Mouse (Mus musculus): ENCODE data around the gene Kcnh4. TPM values are rescaled to one million over a fixed set of nuclear protein-coding genes. Genes with fewer than 3 reads are reported as not detected.

Gene Kcnh4
- total and polyA plus RNA-seq, 2 experiments from 2014 or later = 4.2 to 12.9 TPM

GRCm38 (mm10) chr11:100701301-100701700, 58.4 kb downstream of the Kcnh4 start:
- TF ChIP-seq CTCF (IDR thresholded peaks at IDR 0.05; ENCODE audit: low read depth) = no peak
- Histone ChIP-seq H3K4me2 (ENCODE audit: low read depth, low read length) (peak overlapping the region; percentile 39), H3K4me3 (ENCODE audit: low read length) (no peak overlapping the region), H3K9me3 (ENCODE audit: low read length) (no peaks in the 10 kb centered on the region), H3K36me3 (ENCODE audit: insufficient read depth, low read length) (peaks cover 21% of the 10 kb centered on the region), H3K9ac (replicated peaks; ENCODE audit: low read length) (no peak overlapping the region), H3K4me1 (ENCODE audit: insufficient read depth, low read length) (no peaks in the 10 kb centered on the region), H3K27ac (no peak overlapping the region), H3K27me3 (ENCODE audit: insufficient read depth, low read length) (no peaks in the 10 kb centered on the region)
- ATAC-seq (no peak), DNase-seq (ENCODE audit: low spot score) (no peak)
- 7% methylated on average over 14 of the region's 14 CpGs for WGBS

DNA sequence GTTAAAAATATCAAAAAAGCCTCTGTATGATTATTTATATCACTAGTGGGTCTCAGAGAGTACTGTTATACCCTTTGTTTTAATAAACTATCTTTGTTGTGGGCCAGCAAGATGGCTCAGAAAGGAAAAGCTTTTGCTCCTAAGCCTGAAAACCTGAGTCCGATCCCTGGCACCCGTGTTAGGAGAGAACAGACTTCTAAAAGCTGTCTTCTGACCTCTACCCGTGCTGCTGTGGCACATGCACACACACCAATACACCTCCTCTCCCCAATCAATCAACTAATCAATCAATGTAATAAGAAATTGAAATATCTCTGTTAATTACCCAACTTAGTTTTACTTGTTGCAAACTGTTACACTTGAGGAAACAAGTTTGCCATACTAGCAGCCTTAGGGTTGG, 59.0 kb downstream of the Kcnh4 start:
- Histone ChIP-seq H3K4me2 (ENCODE audit: low read depth, low read length) (peak overlapping the region; percentile 39; the same call in 1 of the 2 replicates), H3K9ac (replicated peaks; ENCODE audit: low read length) (no peak overlapping the region), H3K4me1 (ENCODE audit: insufficient read depth, low read length) (no peaks in the 10 kb centered on the region), H3K4me3 (ENCODE audit: low read length) (no peak overlapping the region), H3K9me3 (ENCODE audit: low read length) (no peaks in the 10 kb centered on the region), H3K27me3 (ENCODE audit: insufficient read depth, low read length) (no peaks in the 10 kb centered on the region), H3K36me3 (ENCODE audit: insufficient read depth, low read length) (peaks cover 15% of the 10 kb centered on the region; the same call in 1 of the 2 replicates), H3K27ac (no peak overlapping the region)
- no peak for ATAC-seq
- WGBS = 68% methylated on average over 3 of the region's 3 CpGs
- TF ChIP-seq CTCF (IDR thresholded peaks at IDR 0.05; ENCODE audit: low read depth) = no peak
- DNase-seq (ENCODE audit: low spot score) = no peak

DNA sequence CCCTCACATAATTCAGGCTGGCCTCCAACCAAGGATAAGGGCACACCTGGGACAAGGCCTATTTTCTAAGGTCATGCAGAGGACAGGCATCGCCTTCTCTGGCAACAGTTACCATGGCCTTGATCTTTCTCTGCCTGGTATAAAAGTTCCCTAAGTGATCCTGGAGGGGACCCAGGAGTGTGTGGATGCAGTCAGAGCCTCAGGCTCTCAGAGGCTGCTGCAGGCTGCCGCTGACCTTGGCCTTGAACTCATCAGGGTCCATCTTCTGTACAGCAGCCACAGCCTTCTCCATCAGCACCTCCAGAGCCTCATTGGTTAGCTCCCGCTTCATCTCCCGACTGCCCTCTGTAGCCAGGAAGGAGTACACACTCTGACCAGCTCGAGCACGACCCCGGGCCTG, 61.8 kb downstream of the Kcnh4 start:
- Histone ChIP-seq H3K9me3 (ENCODE audit: low read length) (no peaks in the 10 kb centered on the region), H3K4me1 (ENCODE audit: insufficient read depth, low read length) (no peaks in the 10 kb centered on the region), H3K36me3 (ENCODE audit: insufficient read depth, low read length) (no peaks in the 10 kb centered on the region), H3K9ac (replicated peaks; ENCODE audit: low read length) (no peak overlapping the region), H3K27me3 (ENCODE audit: insufficient read depth, low read length) (no peaks in the 10 kb centered on the region), H3K4me2 (ENCODE audit: low read depth, low read length) (no peak overlapping the region), H3K27ac (no peak overlapping the region), H3K4me3 (ENCODE audit: low read length) (no peak overlapping the region)
- no peak for TF ChIP-seq CTCF (IDR thresholded peaks at IDR 0.05; ENCODE audit: low read depth)
- ATAC-seq (no peak), DNase-seq (ENCODE audit: low spot score) (no peak)
- 74% methylated on average over 7 of the region's 7 CpGs for WGBS

DNA sequence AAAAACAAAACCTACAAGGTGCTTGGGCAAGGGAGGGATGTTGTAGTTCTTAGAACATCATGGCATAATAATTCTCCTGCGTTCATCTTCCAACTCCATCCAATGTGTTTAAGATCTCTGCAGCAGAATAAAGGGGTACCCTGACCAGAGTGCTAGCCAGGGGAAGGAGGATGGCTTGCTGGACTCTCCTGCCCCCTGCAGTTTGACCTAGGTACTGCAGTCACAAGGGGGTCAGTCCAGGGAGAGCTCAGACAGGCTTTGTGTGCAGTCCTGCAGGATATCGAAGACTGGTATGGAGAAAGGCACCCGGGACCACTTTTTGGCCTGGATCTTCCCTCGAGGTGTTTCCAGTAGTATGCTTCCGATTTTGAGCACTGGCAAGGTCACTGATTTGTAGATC, 64.8 kb downstream of the Kcnh4 start:
- peak; percentile 76 for DNase-seq (ENCODE audit: low spot score)
- Histone ChIP-seq H3K9me3 (ENCODE audit: low read length) (no peaks in the 10 kb centered on the region), H3K4me2 (ENCODE audit: low read depth, low read length) (no peak overlapping the region), H3K36me3 (ENCODE audit: insufficient read depth, low read length) (no peaks in the 10 kb centered on the region), H3K9ac (replicated peaks; ENCODE audit: low read length) (no peak overlapping the region), H3K4me1 (ENCODE audit: insufficient read depth, low read length) (no peaks in the 10 kb centered on the region), H3K27me3 (ENCODE audit: insufficient read depth, low read length) (no peaks in the 10 kb centered on the region), H3K27ac (no peak overlapping the region), H3K4me3 (ENCODE audit: low read length) (no peak overlapping the region)
- whole genome bisulfite sequencing = 37% methylated on average over 5 of the region's 5 CpGs
- TF ChIP-seq CTCF (IDR thresholded peaks at IDR 0.05; ENCODE audit: low read depth) = peak; percentile 98
- ATAC-seq = peak; percentile 87

DNA sequence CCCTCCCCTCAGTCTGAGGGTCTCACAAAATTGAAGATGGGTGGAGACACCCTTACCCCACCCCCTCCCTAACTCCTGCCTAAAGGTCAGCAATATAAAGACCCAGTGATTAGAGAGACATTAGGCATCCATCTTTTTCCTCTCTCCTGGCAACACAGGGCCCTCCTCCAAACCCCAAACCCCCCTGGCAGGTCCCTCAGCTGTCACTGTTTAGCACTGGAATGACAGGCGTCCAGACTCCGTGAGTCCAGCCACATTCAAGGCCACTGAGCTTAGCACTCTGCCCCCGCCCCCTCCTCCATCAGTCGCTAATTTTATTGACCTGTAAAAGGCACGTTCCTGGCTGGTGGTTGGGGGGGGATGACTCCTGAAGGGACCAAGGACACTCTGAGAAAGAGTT, 66.6 kb downstream of the Kcnh4 start:
- H3K9me3 ChIP-seq (ENCODE audit: low read length) = no peaks in the 10 kb centered on the region
- H3K4me2 ChIP-seq (ENCODE audit: low read depth, low read length) = no peak overlapping the region
- no peak for TF ChIP-seq CTCF (IDR thresholded peaks at IDR 0.05; ENCODE audit: low read depth)

GRCm38 (mm10) chr11:100692164-100692616, 67.6 kb downstream of the Kcnh4 start, which contains the start of gene Zfp385c:
TSS of gene Zfp385c (minus strand) at chr11:100692455.
- Histone ChIP-seq H3K9me3 (ENCODE audit: low read length) (no peaks in the 10 kb centered on the region), H3K9ac (replicated peaks; ENCODE audit: low read length) (peak within 1 kb of the TSS; percentile 37; the same call in 1 of the 2 replicates), H3K4me3 (ENCODE audit: low read length) (peak within 1 kb of the TSS; percentile 27), H3K4me1 (ENCODE audit: insufficient read depth, low read length) (no peaks in the 10 kb centered on the region), H3K27me3 (ENCODE audit: insufficient read depth, low read length) (no peaks in the 10 kb centered on the region), H3K4me2 (ENCODE audit: low read depth, low read length) (peak within 1 kb of the TSS; percentile 53), H3K36me3 (ENCODE audit: insufficient read depth, low read length) (no peaks in the 10 kb centered on the region), H3K27ac (no peak within 1 kb of the TSS)
- 3% methylated on average over 19 of the region's 23 CpGs for WGBS
- TF ChIP-seq CTCF (IDR thresholded peaks at IDR 0.05; ENCODE audit: low read depth) = no peak
- no peak for DNase-seq (ENCODE audit: low spot score)
- ATAC-seq = no peak

More for the DNA sequence above, 66.6 kb downstream of the Kcnh4 start:
- Histone ChIP-seq H3K4me1 (ENCODE audit: insufficient read depth, low read length) (no peaks in the 10 kb centered on the region), H3K9ac (replicated peaks; ENCODE audit: low read length) (no peak overlapping the region), H3K36me3 (ENCODE audit: insufficient read depth, low read length) (no peaks in the 10 kb centered on the region), H3K27me3 (ENCODE audit: insufficient read depth, low read length) (no peaks in the 10 kb centered on the region), H3K27ac (no peak overlapping the region), H3K4me3 (ENCODE audit: low read length) (no peak overlapping the region)
- WGBS = 39% methylated on average over 5 of the region's 5 CpGs
- no peak for DNase-seq (ENCODE audit: low spot score)
- no peak for ATAC-seq

DNA sequence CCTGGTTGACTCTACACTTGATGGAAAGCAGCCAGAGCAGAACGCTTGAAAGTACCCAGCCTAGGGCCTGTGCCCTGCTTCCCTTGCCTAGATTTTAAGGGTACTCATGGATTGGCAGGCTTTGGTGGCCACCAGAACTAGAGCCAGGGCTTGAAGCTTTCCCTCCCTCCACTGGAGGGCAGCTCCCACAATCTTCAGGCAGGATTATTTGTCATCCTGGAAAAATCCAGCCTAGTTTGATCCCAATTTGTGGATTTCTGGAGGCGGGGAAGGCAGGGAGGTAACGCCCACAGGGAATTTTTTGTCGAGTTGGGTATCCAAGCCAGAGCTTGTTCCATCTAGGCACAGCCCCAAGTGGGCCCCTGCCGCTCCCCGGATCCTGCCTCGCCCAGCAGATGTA, 69.4 kb downstream of the Kcnh4 start:
- WGBS = 67% methylated on average over 7 of the region's 7 CpGs
- no peaks in the 10 kb centered on the region for H3K27me3 ChIP-seq (ENCODE audit: insufficient read depth, low read length)
- DNase-seq (ENCODE audit: low spot score) (no peak), ATAC-seq (no peak)
- TF ChIP-seq CTCF (IDR thresholded peaks at IDR 0.05; ENCODE audit: low read depth) = no peak
- H3K9ac ChIP-seq (replicated peaks; ENCODE audit: low read length) = no peak overlapping the region
- no peak overlapping the region for H3K27ac ChIP-seq
- H3K36me3 ChIP-seq (ENCODE audit: insufficient read depth, low read length) = no peaks in the 10 kb centered on the region
- H3K9me3 ChIP-seq (ENCODE audit: low read length) = no peaks in the 10 kb centered on the region
- no peaks in the 10 kb centered on the region for H3K4me1 ChIP-seq (ENCODE audit: insufficient read depth, low read length)
- H3K4me2 ChIP-seq (ENCODE audit: low read depth, low read length) = no peak overlapping the region
- H3K4me3 ChIP-seq (ENCODE audit: low read length) = no peak overlapping the region

Other genes with a start within 250 kb of the Kcnh4 start
- 229 and 235 TPM in 2 replicates for gene Acly, start 231.9 kb downstream of the Kcnh4 start, total RNA-seq (2014; rRNA removed)
- 130 and 135 TPM in 2 replicates for gene Acly, start 231.9 kb downstream of the Kcnh4 start, polyA plus RNA-seq (2015; fragmentation: Nextera tagmentation; extraction: Ambion mirVana)
- 1.5 and 2.4 TPM in 2 replicates for gene Ttc25, start 214.3 kb downstream of the Kcnh4 start, total RNA-seq (2014; rRNA removed)
- gene Ttc25, start 214.3 kb downstream of the Kcnh4 start, polyA plus RNA-seq (2015; fragmentation: Nextera tagmentation; extraction: Ambion mirVana) = 1.8 and 2.0 TPM in 2 replicates
- 95.3 and 125 TPM in 2 replicates for gene Cnp, start 185.0 kb downstream of the Kcnh4 start, total RNA-seq (2014; rRNA removed)
- 121 and 146 TPM in 2 replicates for gene Cnp, start 185.0 kb downstream of the Kcnh4 start, polyA plus RNA-seq (2015; fragmentation: Nextera tagmentation; extraction: Ambion mirVana)
- 125 and 131 TPM in 2 replicates for gene Nkiras2, start 140.7 kb downstream of the Kcnh4 start, total RNA-seq (2014; rRNA removed)
- gene Nkiras2, start 140.7 kb downstream of the Kcnh4 start, polyA plus RNA-seq (2015; fragmentation: Nextera tagmentation; extraction: Ambion mirVana) = 77.5 and 82.1 TPM in 2 replicates
- gene Dnajc7, start 139.8 kb downstream of the Kcnh4 start, total RNA-seq (2014; rRNA removed) = 64.6 and 73.8 TPM in 2 replicates
- 237 and 246 TPM in 2 replicates for gene Dnajc7, start 139.8 kb downstream of the Kcnh4 start, polyA plus RNA-seq (2015; fragmentation: Nextera tagmentation; extraction: Ambion mirVana)
- gene Zfp385c, start 67.5 kb downstream of the Kcnh4 start, total RNA-seq (2014; rRNA removed) = 9.8 and 13.0 TPM in 2 replicates
- gene Zfp385c, start 67.5 kb downstream of the Kcnh4 start, polyA plus RNA-seq (2015; fragmentation: Nextera tagmentation; extraction: Ambion mirVana) = 10.0 and 11.3 TPM in 2 replicates
- 0.61 and 1.2 TPM in 2 replicates for gene Dhx58, start 55.7 kb downstream of the Kcnh4 start, total RNA-seq (2014; rRNA removed)
- 2.7 and 3.1 TPM in 2 replicates for gene Dhx58, start 55.7 kb downstream of the Kcnh4 start, polyA plus RNA-seq (2015; fragmentation: Nextera tagmentation; extraction: Ambion mirVana)
- 62.6 and 63.3 TPM in 2 replicates for gene Kat2a, start 47.5 kb downstream of the Kcnh4 start, total RNA-seq (2014; rRNA removed)
- gene Kat2a, start 47.5 kb downstream of the Kcnh4 start, polyA plus RNA-seq (2015; fragmentation: Nextera tagmentation; extraction: Ambion mirVana) = 56.0 and 61.7 TPM in 2 replicates
- gene Hspb9, start 46.1 kb downstream of the Kcnh4 start, total RNA-seq (2014; rRNA removed) = not detected in 2 replicates
- 0.24 and 0.28 TPM in 2 replicates for gene Hspb9, start 46.1 kb downstream of the Kcnh4 start, polyA plus RNA-seq (2015; fragmentation: Nextera tagmentation; extraction: Ambion mirVana)
- gene Rab5c, start 21.7 kb downstream of the Kcnh4 start, total RNA-seq (2014; rRNA removed) = 246 and 248 TPM in 2 replicates
- 34.1 and 34.4 TPM in 2 replicates for gene Rab5c, start 21.7 kb downstream of the Kcnh4 start, polyA plus RNA-seq (2015; fragmentation: Nextera tagmentation; extraction: Ambion mirVana)
- 6.9 TPM in 1 of 2 replicates, not detected in the other for gene Hcrt, start 3.0 kb upstream of the Kcnh4 start, total RNA-seq (2014; rRNA removed)
- 0.88 and 1.2 TPM in 2 replicates for gene Hcrt, start 3.0 kb upstream of the Kcnh4 start, polyA plus RNA-seq (2015; fragmentation: Nextera tagmentation; extraction: Ambion mirVana)
- gene Ghdc, start 11.0 kb upstream of the Kcnh4 start, total RNA-seq (2014; rRNA removed) = 15.9 and 20.9 TPM in 2 replicates
- gene Ghdc, start 11.0 kb upstream of the Kcnh4 start, polyA plus RNA-seq (2015; fragmentation: Nextera tagmentation; extraction: Ambion mirVana) = 7.5 and 8.3 TPM in 2 replicates
- 21.8 and 25.0 TPM in 2 replicates for gene Stat5b, start 90.8 kb upstream of the Kcnh4 start, total RNA-seq (2014; rRNA removed)
- 12.5 and 12.8 TPM in 2 replicates for gene Stat5b, start 90.8 kb upstream of the Kcnh4 start, polyA plus RNA-seq (2015; fragmentation: Nextera tagmentation; extraction: Ambion mirVana)
- gene Stat5a, start 99.4 kb upstream of the Kcnh4 start, total RNA-seq (2014; rRNA removed) = 4.1 and 5.5 TPM in 2 replicates
- gene Stat5a, start 99.4 kb upstream of the Kcnh4 start, polyA plus RNA-seq (2015; fragmentation: Nextera tagmentation; extraction: Ambion mirVana) = 2.5 and 3.3 TPM in 2 replicates
- gene Stat3, start 179.6 kb upstream of the Kcnh4 start, total RNA-seq (2014; rRNA removed) = 49.7 and 56.2 TPM in 2 replicates
- gene Stat3, start 179.6 kb upstream of the Kcnh4 start, polyA plus RNA-seq (2015; fragmentation: Nextera tagmentation; extraction: Ambion mirVana) = 41.4 and 43.4 TPM in 2 replicates
- 19.7 and 26.3 TPM in 2 replicates for gene Cavin1, start 210.9 kb upstream of the Kcnh4 start, total RNA-seq (2014; rRNA removed)
- gene Cavin1, start 210.9 kb upstream of the Kcnh4 start, polyA plus RNA-seq (2015; fragmentation: Nextera tagmentation; extraction: Ambion mirVana) = 48.6 and 50.2 TPM in 2 replicates
- gene Atp6v0a1, start 249.5 kb upstream of the Kcnh4 start, total RNA-seq (2014; rRNA removed) = 213 and 222 TPM in 2 replicates
- gene Atp6v0a1, start 249.5 kb upstream of the Kcnh4 start, polyA plus RNA-seq (2015; fragmentation: Nextera tagmentation; extraction: Ambion mirVana) = 162 and 181 TPM in 2 replicates